Mouse (Mus musculus): ENCODE measurements around the gene Lfng. TPM values are rescaled to one million over a fixed set of nuclear protein-coding genes. Genes with fewer than 3 reads are reported as not detected.

Gene Lfng
- polyA plus RNA-seq, 1 experiment from 2014 or later = 32.3 TPM

DNA sequence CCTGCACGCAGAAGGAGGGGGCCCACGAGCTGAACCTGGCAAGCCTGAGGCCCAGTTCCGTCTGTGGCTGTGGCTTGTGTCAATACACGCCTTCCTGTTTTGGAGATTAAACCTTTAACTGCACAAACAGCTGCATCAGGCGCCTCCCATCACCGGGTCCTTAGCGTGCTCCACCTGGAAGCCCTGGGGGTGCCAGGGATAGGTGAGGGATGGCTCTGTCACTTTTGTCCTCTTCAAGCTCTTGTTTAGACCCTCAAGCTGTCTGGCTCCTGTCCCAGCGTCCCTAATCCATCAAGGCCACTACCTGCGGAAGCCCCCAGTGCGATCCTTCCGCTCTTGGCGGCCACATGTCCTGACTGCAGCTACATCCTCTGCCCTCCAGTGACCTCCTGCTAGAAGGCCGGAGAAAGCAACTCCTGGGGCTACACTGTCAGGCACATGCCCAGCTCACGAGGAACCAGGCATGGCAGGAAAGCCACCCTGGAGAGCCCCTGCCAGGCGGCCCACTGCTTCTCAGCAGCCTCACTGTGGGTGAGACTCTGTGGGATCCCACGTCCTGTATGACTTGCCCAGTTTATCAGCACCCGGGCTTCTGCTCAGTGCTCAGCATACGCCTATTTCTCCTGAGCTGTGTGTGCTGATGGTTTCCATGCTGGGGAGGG lies 10.1 kb upstream of the Lfng start:
- Histone ChIP-seq H3K4me2 (no peak overlapping the region), H3K4me1 (peaks cover 35% of the 10 kb centered on the region), H3K27ac (peak overlapping the region; percentile 57; the same call in 1 of the 2 replicates), H3K27me3 (no peaks in the 10 kb centered on the region), H3K9ac (no peak overlapping the region), H3K4me3 (replicated peaks) (no peak overlapping the region), H3K36me3 (no peaks in the 10 kb centered on the region), H3K9me3 (replicated peaks) (no peaks in the 10 kb centered on the region)
- WGBS = 61% methylated on average over 18 of the region's 18 CpGs
- ATAC-seq (replicated peaks; ENCODE audit: low FRiP score) = 0 out of 2 replicates have a peak, but pooled peaks have one; percentile 27

DNA sequence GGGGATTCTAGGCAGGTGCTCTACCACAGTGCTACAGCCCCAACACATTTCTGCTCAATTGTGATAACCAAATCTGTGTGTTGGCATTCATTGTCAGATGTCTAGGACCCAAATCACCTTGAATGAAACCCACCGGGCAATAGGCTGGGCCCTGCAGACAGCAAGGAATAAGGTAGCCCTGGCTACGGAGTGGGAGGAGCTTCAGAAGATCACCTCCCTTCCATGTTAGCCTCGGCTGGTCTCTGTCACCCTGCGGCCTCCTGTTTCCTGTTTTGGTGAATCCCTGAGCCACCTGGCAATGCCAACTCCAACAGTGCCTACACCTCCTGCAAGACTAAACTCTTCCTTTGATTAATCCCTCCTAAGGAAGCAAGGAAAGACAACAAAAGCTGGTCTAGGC lies 9.3 kb upstream of the Lfng start:
- Histone ChIP-seq H3K9ac (no peak overlapping the region), H3K4me2 (no peak overlapping the region), H3K27ac (no peak overlapping the region), H3K36me3 (no peaks in the 10 kb centered on the region), H3K27me3 (no peaks in the 10 kb centered on the region), H3K4me3 (replicated peaks) (no peak overlapping the region), H3K9me3 (replicated peaks) (no peaks in the 10 kb centered on the region), H3K4me1 (peaks cover 40% of the 10 kb centered on the region)
- ATAC-seq (replicated peaks; ENCODE audit: low FRiP score) = no peak
- 83% methylated on average over 4 of the region's 4 CpGs for WGBS

DNA sequence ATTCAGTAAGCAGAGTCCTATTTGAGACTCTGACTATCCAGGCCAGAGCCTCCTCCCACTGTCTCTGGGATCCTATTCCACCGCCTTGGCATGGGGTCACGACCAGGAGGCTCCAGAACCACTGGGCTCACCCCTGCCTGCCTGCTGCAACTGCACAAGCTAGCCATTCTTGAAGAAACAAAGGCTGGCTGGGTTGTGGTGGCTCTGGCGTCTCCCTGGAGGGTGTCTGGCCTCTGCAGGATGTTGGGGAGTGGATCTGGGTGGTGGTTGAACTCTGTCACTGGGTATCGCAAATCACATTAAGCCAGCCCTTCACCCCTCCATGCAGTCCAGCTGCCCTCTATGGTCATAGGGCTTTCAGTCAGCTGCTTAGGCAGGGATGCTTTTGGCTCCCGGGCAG lies 7.2 kb upstream of the Lfng start:
- H3K9ac ChIP-seq = no peak overlapping the region
- no peak overlapping the region for H3K4me3 ChIP-seq (replicated peaks)
- peak overlapping the region; percentile 49 for H3K27ac ChIP-seq
- H3K4me2 ChIP-seq = no peak overlapping the region
- H3K36me3 ChIP-seq = no peaks in the 10 kb centered on the region
- no peak for ATAC-seq (replicated peaks; ENCODE audit: low FRiP score)
- 23% methylated on average over 5 of the region's 5 CpGs for WGBS
- peaks cover 52% of the 10 kb centered on the region for H3K4me1 ChIP-seq
- H3K9me3 ChIP-seq (replicated peaks) = no peaks in the 10 kb centered on the region
- no peaks in the 10 kb centered on the region; the same call in 1 of the 2 replicates for H3K27me3 ChIP-seq

DNA sequence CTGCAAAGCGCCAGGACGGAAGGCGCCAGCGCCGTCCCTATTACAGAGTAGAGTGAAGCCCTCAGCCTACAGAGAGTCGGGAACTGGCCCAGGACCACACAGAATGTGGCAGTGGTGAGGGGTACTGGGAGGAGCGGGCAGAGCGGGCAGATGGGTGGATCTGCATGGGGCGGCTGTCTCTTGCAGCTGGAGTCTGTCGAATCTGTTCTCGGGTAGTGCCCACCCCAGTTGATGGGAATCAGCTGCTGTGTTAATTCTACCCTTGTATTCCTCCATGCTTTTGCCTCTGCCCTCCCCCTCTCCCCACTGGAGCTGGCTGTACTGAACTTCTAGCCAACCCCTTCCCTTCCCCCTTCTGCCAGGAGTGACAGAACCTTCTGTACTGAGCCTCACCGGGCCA lies 5.4 kb upstream of the Lfng start:
- Histone ChIP-seq H3K9me3 (replicated peaks) (no peaks in the 10 kb centered on the region), H3K27ac (peak overlapping the region; percentile 77), H3K4me3 (replicated peaks) (no peak overlapping the region), H3K4me2 (no peak overlapping the region), H3K36me3 (no peaks in the 10 kb centered on the region), H3K27me3 (peaks cover 7% of the 10 kb centered on the region; the same call in 1 of the 2 replicates), H3K9ac (no peak overlapping the region), H3K4me1 (peaks cover 68% of the 10 kb centered on the region)
- peak; percentile 35; the same call in 1 of the 2 replicates for ATAC-seq (replicated peaks; ENCODE audit: low FRiP score)
- 63% methylated on average over 12 of the region's 12 CpGs for WGBS

DNA sequence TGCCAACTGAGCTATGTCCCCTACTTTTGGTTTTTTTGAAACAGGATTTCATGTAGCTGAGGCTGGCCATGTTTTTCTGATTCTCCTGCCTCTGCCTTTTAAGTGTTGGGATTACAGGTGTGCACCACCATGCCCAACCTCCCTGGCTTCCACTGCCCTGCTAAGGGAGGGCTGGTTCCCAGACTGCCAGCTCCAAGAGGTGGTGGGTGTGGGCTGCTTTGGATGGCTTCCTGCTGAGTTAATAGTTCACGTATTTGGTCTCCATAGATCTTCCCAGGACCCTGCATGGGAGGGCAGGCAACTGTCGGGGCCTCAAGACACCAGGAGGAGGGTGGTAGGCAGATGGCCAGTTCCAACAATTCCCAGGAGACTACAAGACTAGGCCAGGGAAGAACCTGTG lies 4.6 kb upstream of the Lfng start:
- 30% methylated on average over 2 of the region's 2 CpGs for WGBS
- 0 out of 2 replicates have a peak, but pooled peaks have one; percentile 13 for ATAC-seq (replicated peaks; ENCODE audit: low FRiP score)
- no peak overlapping the region for H3K4me2 ChIP-seq
- H3K27ac ChIP-seq = peak overlapping the region; percentile 77
- no peaks in the 10 kb centered on the region for H3K36me3 ChIP-seq
- H3K4me3 ChIP-seq (replicated peaks) = no peak overlapping the region
- peaks cover 69% of the 10 kb centered on the region for H3K4me1 ChIP-seq
- H3K9me3 ChIP-seq (replicated peaks) = no peaks in the 10 kb centered on the region
- no peak overlapping the region for H3K9ac ChIP-seq
- peaks cover 7% of the 10 kb centered on the region; the same call in 1 of the 2 replicates for H3K27me3 ChIP-seq

DNA sequence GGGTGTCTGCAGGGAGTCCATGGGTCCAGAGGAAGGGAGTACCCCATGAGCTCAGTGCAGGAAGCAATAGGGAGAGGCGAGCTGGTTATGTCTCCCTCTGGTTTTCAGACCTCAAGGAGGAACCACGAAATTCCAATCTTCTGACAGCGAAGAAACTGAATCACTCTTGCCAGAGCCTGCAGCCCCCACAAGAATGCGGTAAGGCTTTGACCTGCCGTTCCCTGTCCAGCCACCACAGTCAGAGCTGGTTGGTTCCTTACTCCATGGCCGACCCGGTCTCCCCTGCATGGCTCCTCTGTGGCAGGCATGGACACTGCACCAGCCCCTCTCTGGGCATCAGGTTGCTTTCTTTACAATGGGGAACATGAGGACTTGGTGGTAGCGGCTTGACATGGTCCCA lies 2.7 kb upstream of the Lfng start:
- no peak for ATAC-seq (replicated peaks; ENCODE audit: low FRiP score)
- H3K36me3 ChIP-seq = no peaks in the 10 kb centered on the region
- H3K4me2 ChIP-seq = no peak overlapping the region
- H3K27ac ChIP-seq = peak overlapping the region; percentile 95
- peaks cover 7% of the 10 kb centered on the region; the same call in 1 of the 2 replicates for H3K27me3 ChIP-seq
- no peak overlapping the region for H3K9ac ChIP-seq
- no peaks in the 10 kb centered on the region for H3K9me3 ChIP-seq (replicated peaks)
- peaks cover 87% of the 10 kb centered on the region for H3K4me1 ChIP-seq
- 52% methylated on average over 8 of the region's 8 CpGs for WGBS
- H3K4me3 ChIP-seq (replicated peaks) = no peak overlapping the region

DNA sequence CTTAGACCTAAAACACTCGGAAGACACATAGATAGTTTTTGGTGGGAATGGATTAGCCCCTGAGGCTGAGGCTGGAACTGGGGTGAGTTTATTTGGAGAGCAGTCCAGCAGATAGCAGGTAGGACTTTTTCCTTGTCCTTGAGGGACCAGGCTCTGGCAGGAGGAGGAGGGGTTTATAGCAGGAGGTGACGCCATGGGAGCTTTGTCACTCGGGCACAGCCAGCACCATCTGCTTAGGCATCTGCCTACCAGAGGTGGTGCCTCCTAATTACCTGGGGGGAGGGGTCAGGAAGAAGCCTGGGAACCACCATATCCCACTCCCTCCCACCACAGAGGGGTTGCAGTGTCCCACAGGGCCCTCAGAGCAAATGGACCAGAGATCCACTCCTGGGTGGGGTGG lies 1.9 kb upstream of the Lfng start:
- peaks cover 7% of the 10 kb centered on the region; the same call in 1 of the 2 replicates for H3K27me3 ChIP-seq
- H3K36me3 ChIP-seq = no peaks in the 10 kb centered on the region
- no peak for ATAC-seq (replicated peaks; ENCODE audit: low FRiP score)
- H3K9ac ChIP-seq = no peak overlapping the region
- WGBS = 24% methylated on average over 3 of the region's 3 CpGs
- peak overlapping the region; percentile 92; the same call in 1 of the 2 replicates for H3K4me2 ChIP-seq
- no peak overlapping the region for H3K4me3 ChIP-seq (replicated peaks)
- peaks cover 89% of the 10 kb centered on the region for H3K4me1 ChIP-seq
- peak overlapping the region; percentile 95 for H3K27ac ChIP-seq
- H3K9me3 ChIP-seq (replicated peaks) = no peaks in the 10 kb centered on the region

DNA sequence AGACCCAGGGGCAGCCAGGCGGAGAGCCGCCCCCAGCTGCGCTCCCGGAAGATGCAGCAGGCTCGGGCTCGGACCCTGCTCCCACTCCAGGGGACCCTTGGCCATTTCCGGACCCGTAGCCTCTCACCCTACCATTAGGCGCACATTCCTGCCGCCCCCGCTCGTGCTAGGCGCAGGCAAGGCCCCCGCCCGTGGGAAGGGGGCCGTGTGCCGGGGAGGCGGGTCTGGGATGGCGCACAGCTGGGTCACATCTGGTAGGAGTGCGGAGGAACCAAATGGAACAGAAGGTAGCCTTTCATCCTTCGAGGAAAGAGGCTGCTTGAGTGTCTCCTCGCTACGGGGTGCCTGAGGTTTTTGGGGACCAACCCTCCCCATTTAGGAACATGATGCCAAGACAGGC lies 734 bp upstream of the Lfng start:
- Histone ChIP-seq H3K27me3 (peaks cover 7% of the 10 kb centered on the region; the same call in 1 of the 2 replicates), H3K4me1 (peaks cover 90% of the 10 kb centered on the region), H3K9ac (peak overlapping the region; percentile 26; the same call in 1 of the 2 replicates), H3K36me3 (no peaks in the 10 kb centered on the region), H3K9me3 (replicated peaks) (no peaks in the 10 kb centered on the region), H3K4me2 (peak overlapping the region; percentile 92), H3K4me3 (replicated peaks) (peak overlapping the region; percentile 66), H3K27ac (peak overlapping the region; percentile 95)
- peak; percentile 27 for ATAC-seq (replicated peaks; ENCODE audit: low FRiP score)
- WGBS = under 1% methylated on average over 23 of the region's 23 CpGs

DNA sequence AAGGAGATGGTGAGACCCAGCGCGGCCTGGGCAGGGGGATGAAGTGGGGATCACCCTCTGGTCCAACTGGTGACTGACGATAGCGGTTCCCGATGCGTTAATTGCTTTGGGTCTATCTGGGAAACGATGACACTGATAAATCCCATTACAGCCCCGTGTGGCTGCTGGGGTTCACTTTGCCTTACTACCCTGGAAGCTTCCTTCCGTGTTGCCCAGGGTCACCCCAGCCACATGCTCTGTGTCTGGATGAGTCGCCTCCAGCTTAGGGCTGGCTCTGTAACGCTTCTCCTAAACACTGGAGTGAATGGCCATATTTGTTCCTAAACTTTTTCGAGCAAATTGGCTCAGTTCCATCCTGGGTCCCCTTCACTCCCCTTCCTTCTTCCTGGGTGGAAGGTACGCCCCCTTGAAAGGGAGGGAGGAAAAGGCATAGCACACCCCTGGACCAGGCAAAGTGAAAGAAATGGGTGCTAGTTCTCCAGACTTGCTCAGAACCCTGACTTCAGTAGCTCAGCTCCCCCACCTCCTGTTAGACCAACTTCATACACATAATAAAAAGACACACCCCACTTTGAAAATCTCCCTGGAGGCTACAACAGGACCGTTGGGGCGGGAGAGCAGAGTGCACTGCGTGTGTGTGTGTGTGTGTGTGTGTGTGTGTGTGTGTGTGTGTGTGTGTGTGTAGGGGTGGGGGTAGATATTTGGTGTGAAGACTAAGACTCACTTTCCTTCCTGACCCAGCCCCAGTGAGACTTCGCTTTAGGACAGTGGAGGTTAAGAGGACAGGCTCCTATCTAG lies 915 bp downstream of the Lfng start:
- peak overlapping the region; percentile 66 for H3K4me3 ChIP-seq (replicated peaks)
- H3K9ac ChIP-seq = peak overlapping the region; percentile 65
- WGBS = under 1% methylated on average over 17 of the region's 17 CpGs
- H3K4me2 ChIP-seq = peak overlapping the region; percentile 92
- H3K27ac ChIP-seq = peak overlapping the region; percentile 95
- H3K27me3 ChIP-seq = peaks cover 7% of the 10 kb centered on the region; the same call in 1 of the 2 replicates
- peaks cover 87% of the 10 kb centered on the region for H3K4me1 ChIP-seq
- H3K9me3 ChIP-seq (replicated peaks) = no peaks in the 10 kb centered on the region
- peaks cover 10% of the 10 kb centered on the region for H3K36me3 ChIP-seq
- no peak for ATAC-seq (replicated peaks; ENCODE audit: low FRiP score)

DNA sequence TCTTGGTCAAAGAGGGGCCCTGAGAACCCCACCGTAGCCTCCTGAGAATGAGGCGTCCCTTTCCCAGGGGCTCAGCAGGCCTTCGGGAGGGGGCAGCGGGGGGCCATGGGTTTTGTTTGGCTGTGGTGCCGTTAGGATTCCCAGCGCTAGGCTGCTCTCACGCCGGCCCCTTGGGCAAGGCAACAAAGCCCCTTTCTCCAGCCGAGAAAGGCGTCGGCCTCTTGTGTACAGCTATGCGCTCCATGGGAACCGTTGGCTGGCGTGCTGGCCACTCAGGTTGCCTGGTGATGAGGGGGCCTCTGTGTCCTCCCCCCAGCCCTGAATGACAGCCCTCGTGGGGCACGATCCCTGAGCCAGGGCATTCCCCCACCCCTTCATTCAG lies 1.5 kb downstream of the Lfng start:
- Histone ChIP-seq H3K27me3 (peaks cover 7% of the 10 kb centered on the region; the same call in 1 of the 2 replicates), H3K4me3 (replicated peaks) (peak overlapping the region; percentile 66), H3K36me3 (peaks cover 16% of the 10 kb centered on the region), H3K9me3 (replicated peaks) (no peaks in the 10 kb centered on the region), H3K27ac (peak overlapping the region; percentile 95), H3K9ac (peak overlapping the region; percentile 65), H3K4me2 (peak overlapping the region; percentile 92), H3K4me1 (peaks cover 87% of the 10 kb centered on the region)
- WGBS = under 1% methylated on average over 16 of the region's 16 CpGs
- no peak for ATAC-seq (replicated peaks; ENCODE audit: low FRiP score)

DNA sequence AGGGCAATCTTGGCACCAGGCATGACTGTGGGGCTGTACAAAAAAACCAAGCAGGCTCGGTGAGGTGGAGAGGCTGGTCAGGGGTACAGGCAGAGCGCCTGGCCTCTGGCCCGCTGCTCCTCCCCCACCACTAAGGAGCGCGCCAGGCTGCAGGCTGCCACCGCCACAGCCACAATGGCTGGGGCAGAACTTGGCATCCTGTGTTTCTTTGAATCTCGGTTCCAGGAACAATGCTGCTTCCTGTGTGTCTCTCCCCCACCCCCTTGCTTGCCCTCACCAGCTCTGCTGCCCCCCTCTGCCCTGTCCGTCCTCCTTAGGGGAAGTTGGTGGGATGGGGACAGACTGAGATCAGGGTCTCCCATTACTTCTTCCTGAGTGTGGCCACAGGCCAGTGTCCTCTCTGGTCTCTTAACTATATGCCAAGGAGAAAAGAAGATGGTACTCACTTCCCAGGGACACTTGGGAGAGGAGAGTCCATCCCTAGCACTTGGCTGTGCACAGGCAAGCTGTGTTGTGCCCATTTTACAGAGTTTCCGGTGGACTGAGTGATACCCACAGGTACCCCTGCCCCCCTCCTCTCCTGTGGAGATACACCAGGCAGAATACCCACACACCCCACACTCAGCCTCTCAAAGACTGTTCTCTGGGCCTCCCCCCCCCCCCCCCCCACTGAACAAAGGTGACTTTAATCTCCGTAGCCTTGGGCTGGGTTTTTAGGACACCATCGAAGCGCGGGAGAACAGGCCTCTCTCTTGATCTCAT lies 2.6 kb downstream of the Lfng start:
- Histone ChIP-seq H3K36me3 (peaks cover 26% of the 10 kb centered on the region), H3K9me3 (replicated peaks) (no peaks in the 10 kb centered on the region), H3K4me1 (peaks cover 80% of the 10 kb centered on the region), H3K9ac (peak overlapping the region; percentile 65), H3K27ac (peak overlapping the region; percentile 95), H3K4me3 (replicated peaks) (peak overlapping the region; percentile 66), H3K27me3 (peaks cover 7% of the 10 kb centered on the region; the same call in 1 of the 2 replicates), H3K4me2 (peak overlapping the region; percentile 92)
- no peak for ATAC-seq (replicated peaks; ENCODE audit: low FRiP score)
- 19% methylated on average over 13 of the region's 13 CpGs for WGBS
